Mouse (Mus musculus): ENCODE data around the gene Inpp5b. TPM values are rescaled to one million over a fixed set of nuclear protein-coding genes. Genes with fewer than 3 reads are reported as not detected.
"Not testable (repeated sequence)": the region's sequence is repeated elsewhere in the genome, so short reads cannot be mapped to it uniquely, and the experiment has no call there.

Gene Inpp5b
- polyA plus RNA-seq, 1 experiment, result 93.3 TPM

- whole genome bisulfite sequencing, result 13% methylated on average over 22 of the region's 22 CpGs
- TF ChIP-seq POLR2A (IDR thresholded peaks at IDR 0.05; ENCODE audit: borderline replicate concordance, extremely low read depth, low read depth, low read length), result no peak
- TF ChIP-seq CTCF (IDR thresholded peaks at IDR 0.05; ENCODE audit: insufficient read depth, low read length), result no peak
- peaks cover 26% of the 10 kb centered on the region for H3K4me1 ChIP-seq (ENCODE audit: control insufficient read depth, insufficient read depth, low read length)
These were observed 40.4 kb upstream of the Inpp5b start for GRCm38 (mm10) chr4:124701052-124701845.

GRCm38 (mm10) chr4:124701916-124702315 lies 39.7 kb upstream of the Inpp5b start:
- no peak overlapping the region for H3K4me3 ChIP-seq (replicated peaks; ENCODE audit: extremely low read depth, low read depth, low read length)
- no peak for DNase-seq
- peaks cover 26% of the 10 kb centered on the region for H3K4me1 ChIP-seq (ENCODE audit: control insufficient read depth, insufficient read depth, low read length)
- TF ChIP-seq CTCF (IDR thresholded peaks at IDR 0.05; ENCODE audit: insufficient read depth, low read length) (no peak), POLR2A (IDR thresholded peaks at IDR 0.05; ENCODE audit: borderline replicate concordance, extremely low read depth, low read depth, low read length) (no peak)
- WGBS, result 47% methylated on average over 5 of the region's 5 CpGs

More at GRCm38 (mm10) chr4:124701052-124701845, 40.4 kb upstream of the Inpp5b start:
- H3K4me3 ChIP-seq (replicated peaks; ENCODE audit: extremely low read depth, low read depth, low read length), result peak overlapping the region; percentile 60
- DNase-seq, result peak; percentile 27

- no peak for TF ChIP-seq CTCF (IDR thresholded peaks at IDR 0.05; ENCODE audit: insufficient read depth, low read length)
- no peak for TF ChIP-seq POLR2A (IDR thresholded peaks at IDR 0.05; ENCODE audit: borderline replicate concordance, extremely low read depth, low read depth, low read length)
- Histone ChIP-seq H3K4me3 (replicated peaks; ENCODE audit: extremely low read depth, low read depth, low read length) (no peak overlapping the region), H3K4me1 (ENCODE audit: control insufficient read depth, insufficient read depth, low read length) (peaks cover 27% of the 10 kb centered on the region)
- WGBS, result 29% methylated on average over 2 of the region's 2 CpGs
- no peak for DNase-seq
These were observed 38.2 kb upstream of the Inpp5b start for GRCm38 (mm10) chr4:124703406-124703805.

GRCm38 (mm10) chr4:124703881-124704796 lies 37.5 kb upstream of the Inpp5b start:
- Histone ChIP-seq H3K4me3 (replicated peaks; ENCODE audit: extremely low read depth, low read depth, low read length) (no peak overlapping the region), H3K4me1 (ENCODE audit: control insufficient read depth, insufficient read depth, low read length) (peaks cover 31% of the 10 kb centered on the region)
- no peak for DNase-seq
- TF ChIP-seq CTCF (IDR thresholded peaks at IDR 0.05; ENCODE audit: insufficient read depth, low read length) (no peak), POLR2A (IDR thresholded peaks at IDR 0.05; ENCODE audit: borderline replicate concordance, extremely low read depth, low read depth, low read length) (no peak)
- 13% methylated on average over 6 of the region's 6 CpGs for WGBS

DNA sequence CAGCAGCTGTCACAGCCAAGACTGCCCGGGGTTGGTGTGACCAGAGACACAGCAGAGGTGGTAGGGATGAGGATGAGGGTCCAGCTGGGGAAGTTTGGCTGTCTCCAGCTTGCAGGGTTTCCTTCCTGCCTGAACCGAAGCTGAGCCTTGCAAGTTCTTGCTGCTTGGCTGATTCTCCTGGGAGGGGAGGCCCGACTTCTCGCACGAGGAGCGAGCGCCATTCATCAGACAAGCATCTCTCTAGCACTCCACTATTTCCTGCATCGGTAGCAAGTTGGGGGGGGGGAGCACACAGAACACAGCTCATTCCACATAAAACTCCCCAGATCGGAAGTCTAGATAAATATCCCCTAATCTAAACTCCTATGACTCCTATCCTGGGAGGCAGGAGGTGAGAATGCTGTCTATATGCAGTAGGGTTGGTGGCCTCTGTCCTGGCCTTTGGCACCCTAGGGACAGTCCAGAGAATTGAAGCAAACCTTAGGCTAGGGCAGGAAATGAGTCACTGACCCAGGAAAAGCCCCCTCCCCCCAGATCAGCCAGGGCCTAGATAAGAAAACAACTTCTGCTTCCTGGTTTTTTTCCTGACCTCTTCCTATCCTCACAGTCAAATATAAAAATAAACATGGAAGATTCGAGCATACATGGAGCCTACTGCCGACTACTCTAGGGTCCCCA lies 36.7 kb upstream of the Inpp5b start:
- peak; percentile 8; the same call in 1 of the 2 replicates for TF ChIP-seq POLR2A (IDR thresholded peaks at IDR 0.05; ENCODE audit: borderline replicate concordance, extremely low read depth, low read depth, low read length)
- TF ChIP-seq CTCF (IDR thresholded peaks at IDR 0.05; ENCODE audit: insufficient read depth, low read length), result no peak
- DNase-seq, result no peak
- 14% methylated on average over 11 of the region's 11 CpGs for WGBS
- Histone ChIP-seq H3K4me1 (ENCODE audit: control insufficient read depth, insufficient read depth, low read length) (peaks cover 38% of the 10 kb centered on the region), H3K4me3 (replicated peaks; ENCODE audit: extremely low read depth, low read depth, low read length) (no peak overlapping the region)

DNA sequence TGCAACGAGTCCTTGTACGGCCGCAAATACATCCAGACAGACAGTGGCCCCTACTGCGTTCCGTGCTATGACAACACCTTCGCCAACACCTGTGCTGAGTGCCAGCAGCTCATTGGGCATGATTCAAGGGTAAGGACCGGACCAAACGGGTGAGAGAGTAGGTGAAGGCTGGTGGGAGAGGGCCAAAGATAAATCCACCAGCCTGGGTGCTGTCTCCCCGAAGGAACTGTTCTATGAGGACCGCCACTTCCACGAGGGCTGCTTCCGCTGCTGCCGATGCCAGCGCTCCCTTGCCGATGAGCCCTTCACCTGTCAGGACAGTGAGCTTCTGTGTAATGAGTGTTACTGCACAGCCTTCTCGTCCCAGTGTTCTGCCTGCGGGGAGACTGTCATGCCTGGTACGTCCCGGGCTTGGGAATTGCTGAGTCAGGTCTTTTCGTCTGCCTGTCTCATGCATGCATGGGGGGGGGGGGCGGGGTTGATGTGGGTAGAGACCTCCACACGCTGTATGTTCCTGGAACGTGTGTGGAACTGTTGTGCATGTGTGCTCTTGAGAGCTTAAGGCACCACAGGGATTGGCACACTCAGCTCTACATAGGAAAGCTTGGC lies 35.9 kb upstream of the Inpp5b start:
- H3K4me3 ChIP-seq (replicated peaks; ENCODE audit: extremely low read depth, low read depth, low read length), result no peak overlapping the region
- no peak for DNase-seq
- peaks cover 42% of the 10 kb centered on the region for H3K4me1 ChIP-seq (ENCODE audit: control insufficient read depth, insufficient read depth, low read length)
- WGBS, result 74% methylated on average over 23 of the region's 23 CpGs
- TF ChIP-seq CTCF (IDR thresholded peaks at IDR 0.05; ENCODE audit: insufficient read depth, low read length), result no peak
- no peak for TF ChIP-seq POLR2A (IDR thresholded peaks at IDR 0.05; ENCODE audit: borderline replicate concordance, extremely low read depth, low read depth, low read length)

GRCm38 (mm10) chr4:124707381-124708199 lies 34.1 kb upstream of the Inpp5b start:
- not testable (repeated sequence) for H3K4me3 ChIP-seq (replicated peaks; ENCODE audit: extremely low read depth, low read depth, low read length); DNase-seq
- H3K4me1 ChIP-seq (ENCODE audit: control insufficient read depth, insufficient read depth, low read length), result peaks cover 37% of the 10 kb centered on the region
- 84% methylated on average over 25 of the region's 25 CpGs for WGBS

- H3K4me1 ChIP-seq (ENCODE audit: control insufficient read depth, insufficient read depth, low read length), result peaks cover 37% of the 10 kb centered on the region
- WGBS, result 14% methylated on average over 1 of the region's 1 CpGs
- not testable (repeated sequence) for DNase-seq; H3K4me3 ChIP-seq (replicated peaks; ENCODE audit: extremely low read depth, low read depth, low read length)
These were observed 33.5 kb upstream of the Inpp5b start for GRCm38 (mm10) chr4:124708200-124708517.

All from lung, adult 2 months (tissue).